Mouse (Mus musculus) hindbrain, embryonic 12.5 days (tissue): ENCODE data around the gene Usp7. TPM values are rescaled to one million over a fixed set of nuclear protein-coding genes. Genes with fewer than 3 reads are reported as not detected.
"Not testable (repeated sequence)": the region's sequence is repeated elsewhere in the genome, so short reads cannot be mapped to it uniquely, and the experiment has no call there.

ENCODE experiments used
- ATAC-seq: fragments of 200-750 bp; cut with Nextera tagmentation; 2 replicates; pipeline ENCODE4 v1.8.0; 2017; ENCODE audit warnings: moderate TSS enrichment; ENCODE audit not compliant: low FRiP score
- H3K27ac ChIP-seq: fragments of 300-500 bp; sonication (generic); 2 replicates; pipeline ENCODE4 v1.5.1; 2016; ENCODE audit warnings: mild to moderate bottlenecking
- H3K27me3 ChIP-seq: fragments of 300-500 bp; sonication (generic); 2 replicates; pipeline ENCODE4 v1.6.1; 2016; ENCODE audit warnings: mild to moderate bottlenecking
- H3K36me3 ChIP-seq: fragments of 300-500 bp; sonication (generic); 2 replicates; pipeline ENCODE4 v1.6.1; 2016; ENCODE audit warnings: mild to moderate bottlenecking
- H3K4me1 ChIP-seq: fragments of 300-500 bp; sonication (generic); 2 replicates; pipeline ENCODE4 v1.6.1; 2016
- H3K4me2 ChIP-seq: fragments of 300-500 bp; sonication (generic); replicated peaks from 2 replicates; pipeline ENCODE4 v1.6.1; 2016; ENCODE audit warnings: mild to moderate bottlenecking
- H3K4me3 ChIP-seq: fragments of 300-500 bp; sonication (generic); 2 replicates; pipeline ENCODE4 v1.5.1; 2016; ENCODE audit warnings: mild to moderate bottlenecking
- H3K9ac ChIP-seq: fragments of 300-500 bp; sonication (generic); 2 replicates; pipeline ENCODE4 v1.6.1; 2016; ENCODE audit warnings: mild to moderate bottlenecking, moderate library complexity
- H3K9me3 ChIP-seq: fragments of 300-500 bp; sonication (generic); replicated peaks from 2 replicates; pipeline ENCODE4 v1.6.1; 2016; ENCODE audit warnings: mild to moderate bottlenecking
- WGBS: fragments of 180-500 bp; shearing (Covaris S2); methylation state at CpG from one replicate; pipeline ENCODE4 v1.1.7; 2016; 5-methylcytosine and 5-hydroxymethylcytosine counted together
- polyA plus RNA-seq: library from polyadenylated mRNA; unstranded; fragments of >200 nt; fragmentation: Nextera tagmentation; extraction: Ambion mirVana; gene quantifications from 2 replicates; pipeline ENCODE4 v1.2.1, GENCODE M21; 2016

Gene Usp7
- polyA plus RNA-seq, 1 experiment from 2014 or later, result 34.9 TPM

- 66% methylated on average over 6 of the region's 6 CpGs for WGBS
These were observed 29.1 kb downstream of the Usp7 start for GRCm38 (mm10) chr16:8763028-8763427.

GRCm38 (mm10) chr16:8761894-8762293, 30.2 kb downstream of the Usp7 start:
- no peaks in the 10 kb centered on the region for H3K36me3 ChIP-seq
- H3K9ac ChIP-seq, result no peak overlapping the region
- no peaks in the 10 kb centered on the region for H3K4me1 ChIP-seq
- no peak overlapping the region for H3K4me3 ChIP-seq
- WGBS, result 90% methylated on average over 2 of the region's 2 CpGs
- no peak for ATAC-seq
- H3K4me2 ChIP-seq, result no peak overlapping the region
- H3K9me3 ChIP-seq, result no peaks in the 10 kb centered on the region
- no peaks in the 10 kb centered on the region for H3K27me3 ChIP-seq
- no peak overlapping the region for H3K27ac ChIP-seq

More at GRCm38 (mm10) chr16:8763028-8763427, 29.1 kb downstream of the Usp7 start:
- H3K9me3 ChIP-seq, result no peaks in the 10 kb centered on the region
- H3K4me2 ChIP-seq, result no peak overlapping the region
- H3K4me3 ChIP-seq, result no peak overlapping the region
- ATAC-seq, result no peak
- H3K4me1 ChIP-seq, result no peaks in the 10 kb centered on the region
- no peaks in the 10 kb centered on the region for H3K36me3 ChIP-seq
- no peaks in the 10 kb centered on the region for H3K27me3 ChIP-seq
- H3K9ac ChIP-seq, result no peak overlapping the region
- no peak overlapping the region for H3K27ac ChIP-seq

GRCm38 (mm10) chr16:8761005-8761404, 31.1 kb downstream of the Usp7 start:
- Histone ChIP-seq H3K9ac (no peak overlapping the region), H3K4me2 (no peak overlapping the region), H3K36me3 (no peaks in the 10 kb centered on the region), H3K4me3 (no peak overlapping the region), H3K27me3 (no peaks in the 10 kb centered on the region), H3K4me1 (no peaks in the 10 kb centered on the region), H3K9me3 (no peaks in the 10 kb centered on the region), H3K27ac (no peak overlapping the region)
- 91% methylated on average over 7 of the region's 7 CpGs for whole genome bisulfite sequencing
- ATAC-seq, result no peak

GRCm38 (mm10) chr16:8758979-8759378, 33.1 kb downstream of the Usp7 start:
- H3K27me3 ChIP-seq, result no peaks in the 10 kb centered on the region
- WGBS, result 79% methylated on average over 3 of the region's 3 CpGs
- H3K36me3 ChIP-seq, result no peaks in the 10 kb centered on the region
- H3K9me3 ChIP-seq, result no peaks in the 10 kb centered on the region
- no peak overlapping the region for H3K9ac ChIP-seq
- H3K4me1 ChIP-seq, result no peaks in the 10 kb centered on the region
- no peak overlapping the region for H3K27ac ChIP-seq
- no peak for ATAC-seq
- H3K4me3 ChIP-seq, result no peak overlapping the region
- no peak overlapping the region for H3K4me2 ChIP-seq

GRCm38 (mm10) chr16:8758193-8758592, 33.9 kb downstream of the Usp7 start:
- no peak for ATAC-seq
- Histone ChIP-seq H3K36me3 (no peaks in the 10 kb centered on the region), H3K27ac (no peak overlapping the region), H3K27me3 (no peaks in the 10 kb centered on the region), H3K9ac (no peak overlapping the region), H3K4me2 (no peak overlapping the region), H3K9me3 (no peaks in the 10 kb centered on the region), H3K4me3 (no peak overlapping the region), H3K4me1 (no peaks in the 10 kb centered on the region)
- 83% methylated on average over 2 of the region's 2 CpGs for WGBS

GRCm38 (mm10) chr16:8757586-8757985, 34.5 kb downstream of the Usp7 start:
- not testable (repeated sequence) for H3K36me3 ChIP-seq, H3K4me1 ChIP-seq, ATAC-seq, H3K4me2 ChIP-seq, H3K4me3 ChIP-seq, H3K27me3 ChIP-seq, H3K27ac ChIP-seq, H3K9me3 ChIP-seq, H3K9ac ChIP-seq
- 90% methylated on average over 5 of the region's 6 CpGs for WGBS

- Histone ChIP-seq H3K27ac (no peak overlapping the region), H3K36me3 (no peaks in the 10 kb centered on the region), H3K4me2 (no peak overlapping the region), H3K9ac (no peak overlapping the region), H3K27me3 (no peaks in the 10 kb centered on the region), H3K4me3 (no peak overlapping the region), H3K4me1 (no peaks in the 10 kb centered on the region), H3K9me3 (no peaks in the 10 kb centered on the region)
- WGBS, result 94% methylated on average over 2 of the region's 2 CpGs
- no peak for ATAC-seq
These were observed 39.8 kb downstream of the Usp7 start for GRCm38 (mm10) chr16:8752334-8752733.

- no peak for ATAC-seq
- Histone ChIP-seq H3K27ac (no peak overlapping the region), H3K4me3 (no peak overlapping the region), H3K27me3 (no peaks in the 10 kb centered on the region), H3K36me3 (no peaks in the 10 kb centered on the region), H3K9me3 (no peaks in the 10 kb centered on the region), H3K9ac (no peak overlapping the region), H3K4me2 (no peak overlapping the region), H3K4me1 (no peaks in the 10 kb centered on the region)
- 79% methylated on average over 5 of the region's 5 CpGs for WGBS
These were observed 40.4 kb downstream of the Usp7 start for GRCm38 (mm10) chr16:8751555-8752235.

- no peak overlapping the region for H3K27ac ChIP-seq
- no peak for ATAC-seq
- H3K4me1 ChIP-seq, result no peaks in the 10 kb centered on the region
- WGBS, result 96% methylated on average over 8 of the region's 8 CpGs
- H3K9me3 ChIP-seq, result no peaks in the 10 kb centered on the region
- no peak overlapping the region for H3K4me3 ChIP-seq
- no peaks in the 10 kb centered on the region for H3K27me3 ChIP-seq
- no peak overlapping the region for H3K9ac ChIP-seq
- no peaks in the 10 kb centered on the region for H3K36me3 ChIP-seq
- no peak overlapping the region for H3K4me2 ChIP-seq
These were observed 43.2 kb downstream of the Usp7 start for GRCm38 (mm10) chr16:8748904-8749303.

- no peak overlapping the region for H3K9ac ChIP-seq
- no peaks in the 10 kb centered on the region for H3K4me1 ChIP-seq
- no peak overlapping the region for H3K4me2 ChIP-seq
- H3K9me3 ChIP-seq, result no peaks in the 10 kb centered on the region
- no peak for ATAC-seq
- WGBS, result 85% methylated on average over 6 of the region's 6 CpGs
- no peaks in the 10 kb centered on the region for H3K27me3 ChIP-seq
- no peaks in the 10 kb centered on the region for H3K36me3 ChIP-seq
- no peak overlapping the region for H3K27ac ChIP-seq
- H3K4me3 ChIP-seq, result no peak overlapping the region
These were observed 43.8 kb downstream of the Usp7 start for GRCm38 (mm10) chr16:8748175-8748846.

- Histone ChIP-seq H3K4me1 (no peaks in the 10 kb centered on the region), H3K4me2 (no peak overlapping the region), H3K27me3 (no peaks in the 10 kb centered on the region), H3K36me3 (no peaks in the 10 kb centered on the region), H3K9ac (no peak overlapping the region), H3K9me3 (no peaks in the 10 kb centered on the region), H3K27ac (no peak overlapping the region), H3K4me3 (no peak overlapping the region)
- whole genome bisulfite sequencing, result 84% methylated on average over 3 of the region's 3 CpGs
- no peak for ATAC-seq
These were observed 44.3 kb downstream of the Usp7 start for GRCm38 (mm10) chr16:8747772-8748171.

GRCm38 (mm10) chr16:8746509-8746908, 45.6 kb downstream of the Usp7 start:
- ATAC-seq, result no peak
- Histone ChIP-seq H3K4me2 (no peak overlapping the region), H3K27me3 (no peaks in the 10 kb centered on the region), H3K4me3 (no peak overlapping the region), H3K9me3 (no peaks in the 10 kb centered on the region), H3K36me3 (no peaks in the 10 kb centered on the region), H3K27ac (no peak overlapping the region), H3K4me1 (no peaks in the 10 kb centered on the region), H3K9ac (no peak overlapping the region)
- 82% methylated on average over 2 of the region's 2 CpGs for WGBS

- H3K4me1 ChIP-seq, result no peaks in the 10 kb centered on the region
- no peak for ATAC-seq
- no peaks in the 10 kb centered on the region for H3K9me3 ChIP-seq
- H3K36me3 ChIP-seq, result no peaks in the 10 kb centered on the region
- H3K9ac ChIP-seq, result no peak overlapping the region
- H3K4me3 ChIP-seq, result no peak overlapping the region
- H3K4me2 ChIP-seq, result no peak overlapping the region
- H3K27ac ChIP-seq, result no peak overlapping the region
- no peaks in the 10 kb centered on the region for H3K27me3 ChIP-seq
- 92% methylated on average over 2 of the region's 2 CpGs for WGBS
These were observed 46.4 kb downstream of the Usp7 start for GRCm38 (mm10) chr16:8745751-8746150.
